ENCODE assay signal across 27 mouse cellular contexts in the genomic region with DNA sequence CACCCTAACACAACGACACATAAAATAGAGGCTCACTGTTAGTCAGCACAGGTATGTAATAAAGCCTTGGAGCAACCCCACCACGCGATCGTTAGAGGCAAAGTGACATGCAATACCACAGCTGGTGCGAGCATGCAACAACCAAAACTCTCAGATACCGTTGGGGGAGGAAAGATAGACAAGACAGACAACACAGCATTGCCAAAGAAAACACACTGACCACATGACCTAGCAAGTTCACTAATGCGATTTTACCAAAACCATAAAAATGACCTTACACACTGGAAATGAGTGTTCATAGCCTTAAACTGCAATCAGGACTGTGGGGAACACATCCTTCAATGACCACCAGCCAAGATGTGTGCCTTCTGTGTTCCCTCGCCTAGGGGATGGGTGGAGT. TPM values are rescaled to one million over a fixed set of nuclear protein-coding genes. Genes with fewer than 3 reads are reported as not detected.
"Had no signal": no experiment of that assay in that cellular context is flagged by ENCODE, and none has a peak within 500 bp of the region (broad histone marks: within the 10 kb centered on the region; RNA-seq: fewer than 3 reads in every experiment).

No protein-coding gene starts in this region.

- H3K4me1 ChIP-seq: heart, embryonic 10.5 days; hindbrain, embryonic 10.5 days; hindbrain, embryonic 12.5 days; intestine, embryonic 15.5 days; limb, embryonic 10.5 days; limb, embryonic 12.5 days had no signal

- H3K4me3 ChIP-seq: gastrocnemius, adult 2 months; heart, embryonic 10.5 days; heart, embryonic 12.5 days; hindbrain, embryonic 10.5 days; hindbrain, embryonic 12.5 days; intestine, embryonic 15.5 days; layer of hippocampus, adult 2 months; left cerebral cortex, adult 2 months; limb, embryonic 10.5 days; limb, embryonic 12.5 days; liver, embryonic 12.5 days had no signal

- DNase-seq: gastrocnemius, adult 2 months; gastrocnemius, postnatal 10 days; gastrocnemius, postnatal 25 days; heart, adult 18-20 months; heart, postnatal 10 days; heart, postnatal 4 days; kidney, adult 18-20 months; kidney, postnatal 14 days; kidney, postnatal 4 days had no signal

- H3K4me2 ChIP-seq: heart, embryonic 12.5 days; hindbrain, embryonic 12.5 days; hindbrain, embryonic 14.5 days; intestine, embryonic 15.5 days; limb, embryonic 12.5 days; liver, embryonic 12.5 days had no signal

- ATAC-seq: hindbrain, embryonic 16.5 days; inflammation-experienced regulatory T-cells, adult 6 months; intestine, embryonic 15.5 days; intestine, postnatal 0 days; liver, embryonic 12.5 days had no signal

- H3K9ac ChIP-seq: heart, embryonic 12.5 days; hindbrain, embryonic 12.5 days; hindbrain, embryonic 14.5 days; intestine, embryonic 15.5 days; limb, embryonic 12.5 days; liver, embryonic 12.5 days; liver, embryonic 14.5 days had no signal

- H3K9me3 ChIP-seq: heart, embryonic 10.5 days; heart, embryonic 12.5 days; hindbrain, embryonic 10.5 days; hindbrain, embryonic 12.5 days; intestine, embryonic 15.5 days; limb, embryonic 10.5 days; limb, embryonic 12.5 days; liver, embryonic 12.5 days had no signal

- H3K27ac ChIP-seq: gastrocnemius, adult 2 months; heart, embryonic 10.5 days; hindbrain, embryonic 10.5 days; hindbrain, embryonic 12.5 days; hindbrain, embryonic 14.5 days; intestine, embryonic 15.5 days; layer of hippocampus, adult 2 months; left cerebral cortex, adult 2 months; limb, embryonic 10.5 days; limb, embryonic 12.5 days; liver, embryonic 12.5 days; liver, embryonic 14.5 days had no signal

- H3K27me3 ChIP-seq: heart, embryonic 12.5 days; hindbrain, embryonic 12.5 days; intestine, embryonic 15.5 days; limb, embryonic 12.5 days; liver, embryonic 12.5 days had no signal

RNA-seq across cellular contexts. Expression of a gene that starts 35.2 kb away (rescaled TPM):
- total RNA-seq: granulocyte monocyte progenitor cell, adult 5-6 weeks; heart, adult 18-20 months had no signal
- polyA plus RNA-seq: heart, embryonic 12.5 days; heart, embryonic 16.5 days; intestine, embryonic 15.5 days; intestine, postnatal 0 days; kidney, embryonic 14.5 days; liver, embryonic 12.5 days; liver, embryonic 14.5 days had no signal
